Mouse (Mus musculus): ENCODE results near the gene Samd11.

DNA sequence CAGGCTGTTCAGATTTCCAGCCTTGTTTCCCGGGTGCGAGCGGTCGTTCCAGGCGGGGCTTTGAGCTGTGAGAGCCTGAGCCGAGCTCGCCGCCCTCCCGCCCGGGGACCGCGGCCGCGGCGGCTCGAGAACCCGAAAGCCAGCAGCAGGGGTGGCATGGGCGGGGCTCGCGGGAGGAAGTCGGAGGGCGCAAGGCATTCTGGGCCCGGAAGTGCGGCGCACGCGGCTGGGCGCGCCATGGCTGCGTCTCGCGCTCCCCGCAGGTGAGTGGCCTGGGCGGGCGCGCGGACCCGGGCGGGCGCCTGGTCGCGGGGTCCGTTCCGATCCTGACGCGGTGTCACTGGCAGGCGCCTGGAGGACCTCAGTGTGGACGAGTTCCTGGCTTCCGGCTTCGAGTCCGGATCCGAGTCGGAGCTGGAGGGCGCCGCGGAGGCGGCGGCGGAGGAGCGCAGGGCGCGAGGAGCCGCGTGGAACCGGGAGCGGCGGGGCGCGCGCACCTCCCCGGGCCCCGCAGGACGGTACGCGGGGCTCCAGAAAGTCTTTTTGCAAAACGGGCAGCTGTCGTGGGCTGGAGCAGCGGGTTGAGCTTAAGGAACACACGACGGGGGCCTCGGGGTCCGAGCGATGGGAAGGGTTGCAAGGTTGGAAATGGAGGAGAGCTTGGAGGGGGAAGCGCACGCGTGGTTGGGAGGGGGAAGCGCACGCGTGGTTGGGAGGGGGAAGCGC lies 19.5 kb downstream of the Samd11 start, which contains the start of gene Noc2l:
- no peak for TF ChIP-seq CTCF (IDR thresholded peaks at IDR 0.05; ENCODE audit: borderline replicate concordance, extremely low read depth, insufficient read depth, insufficient read length)
- TF ChIP-seq POLR2A (IDR thresholded peaks at IDR 0.05; ENCODE audit: borderline replicate concordance, extremely low read depth, insufficient read depth, insufficient read length, poor library complexity, severe bottlenecking) = peak; percentile 97

Measured in brain, embryonic 14.5 days (tissue).